Mouse (Mus musculus): ENCODE results near the gene Psme3. TPM values are rescaled to one million over a fixed set of nuclear protein-coding genes. Genes with fewer than 3 reads are reported as not detected.

Psme3 gene
- total RNA-seq (2023), result 59.9 and 64.2 TPM in 2 replicates

DNA sequence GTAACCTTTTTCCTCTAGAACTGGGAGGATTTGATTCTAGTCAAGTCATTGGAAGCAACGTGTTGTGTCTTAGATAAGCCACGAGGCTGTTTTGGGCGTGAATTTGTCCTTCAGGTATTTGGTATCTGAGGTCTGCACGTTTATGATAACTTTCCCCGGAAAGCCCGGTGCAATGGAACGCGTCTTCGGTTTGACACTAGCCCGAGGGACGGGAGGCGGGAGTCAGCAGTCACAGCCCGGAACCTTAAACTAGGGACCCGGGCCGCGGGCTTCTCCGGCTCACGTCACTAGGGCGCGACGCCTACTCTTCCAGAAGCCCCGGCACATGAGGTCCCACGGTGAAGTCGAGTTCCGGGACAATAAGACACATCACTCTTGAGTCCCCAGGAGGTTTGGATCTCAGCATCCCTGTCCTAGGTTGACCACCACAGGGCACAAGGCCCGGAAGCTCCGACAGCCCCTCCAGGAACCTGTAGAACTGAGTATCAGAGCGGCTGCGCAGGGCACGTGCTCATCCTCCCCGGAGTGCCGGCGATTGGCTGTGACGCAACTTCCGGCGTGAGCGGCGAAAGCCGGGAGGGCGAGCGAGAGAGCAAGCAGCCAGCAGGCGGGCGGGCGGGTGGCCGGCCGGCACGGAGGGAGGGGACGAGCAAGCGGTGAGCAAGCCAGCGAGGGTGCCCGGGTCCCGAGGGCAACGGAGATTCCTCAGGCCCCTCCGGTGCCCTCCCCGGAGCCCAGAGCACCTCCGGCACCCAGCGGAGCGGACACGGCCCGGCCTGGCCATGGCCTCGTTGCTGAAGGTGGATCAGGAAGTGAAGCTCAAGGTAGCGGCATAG is at the start of gene Psme3:
Psme3 (plus strand) TSS at position 549 of the 836 bp plus-strand sequence.

DNA sequence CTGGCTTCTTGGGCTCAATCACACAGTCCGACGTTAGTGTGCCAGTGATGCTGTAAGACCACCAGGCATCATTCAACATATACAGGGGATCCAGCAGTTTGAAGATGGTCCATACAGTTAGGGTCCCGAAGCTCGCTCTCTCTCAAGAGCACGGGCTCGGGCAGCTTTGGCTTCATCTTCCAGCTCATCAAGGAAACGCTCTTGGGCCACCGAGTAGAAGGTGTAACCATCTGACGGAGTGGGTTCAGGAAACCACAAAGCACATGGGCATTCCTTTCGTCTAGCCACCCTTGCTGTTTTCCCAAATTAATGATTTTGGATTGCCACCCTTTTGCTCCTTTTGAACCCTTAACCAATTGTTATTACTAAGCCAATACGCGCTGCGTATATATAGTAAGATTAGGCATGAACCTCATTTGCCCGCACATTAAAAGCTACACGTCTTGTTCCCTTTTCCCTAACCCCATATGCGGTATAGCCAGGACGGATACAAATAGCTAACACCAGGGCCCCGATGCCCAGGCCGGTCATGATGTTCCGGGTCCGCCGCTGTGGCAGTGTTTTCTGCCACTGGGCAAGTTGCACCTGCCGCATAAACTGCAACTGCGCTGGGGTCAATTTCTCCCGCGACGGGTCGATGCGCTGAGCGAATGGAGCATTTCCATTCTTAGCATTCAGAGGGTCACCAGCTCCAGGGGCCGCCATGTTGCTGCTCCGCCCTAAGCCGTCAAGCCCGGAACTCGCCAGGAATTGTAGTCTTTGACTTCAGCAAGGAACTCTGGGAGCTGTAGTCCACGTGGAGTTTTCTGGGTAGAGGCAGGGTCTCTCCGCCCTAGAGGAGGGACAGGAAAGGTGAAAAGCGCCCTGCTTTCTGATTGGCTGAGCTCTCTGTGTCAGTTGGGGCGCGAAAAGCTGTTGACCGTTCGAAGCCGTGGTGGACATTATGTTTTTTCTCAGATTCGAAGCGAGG is 37.5 kb upstream of the Psme3 start, which contains the start of the genes Cntd1 and Coa3:
Cntd1 (plus strand) TSS at position 790 of the 970 bp plus-strand sequence.
Coa3 (minus strand) TSS at position 892 of the 970 bp plus-strand sequence.

DNA sequence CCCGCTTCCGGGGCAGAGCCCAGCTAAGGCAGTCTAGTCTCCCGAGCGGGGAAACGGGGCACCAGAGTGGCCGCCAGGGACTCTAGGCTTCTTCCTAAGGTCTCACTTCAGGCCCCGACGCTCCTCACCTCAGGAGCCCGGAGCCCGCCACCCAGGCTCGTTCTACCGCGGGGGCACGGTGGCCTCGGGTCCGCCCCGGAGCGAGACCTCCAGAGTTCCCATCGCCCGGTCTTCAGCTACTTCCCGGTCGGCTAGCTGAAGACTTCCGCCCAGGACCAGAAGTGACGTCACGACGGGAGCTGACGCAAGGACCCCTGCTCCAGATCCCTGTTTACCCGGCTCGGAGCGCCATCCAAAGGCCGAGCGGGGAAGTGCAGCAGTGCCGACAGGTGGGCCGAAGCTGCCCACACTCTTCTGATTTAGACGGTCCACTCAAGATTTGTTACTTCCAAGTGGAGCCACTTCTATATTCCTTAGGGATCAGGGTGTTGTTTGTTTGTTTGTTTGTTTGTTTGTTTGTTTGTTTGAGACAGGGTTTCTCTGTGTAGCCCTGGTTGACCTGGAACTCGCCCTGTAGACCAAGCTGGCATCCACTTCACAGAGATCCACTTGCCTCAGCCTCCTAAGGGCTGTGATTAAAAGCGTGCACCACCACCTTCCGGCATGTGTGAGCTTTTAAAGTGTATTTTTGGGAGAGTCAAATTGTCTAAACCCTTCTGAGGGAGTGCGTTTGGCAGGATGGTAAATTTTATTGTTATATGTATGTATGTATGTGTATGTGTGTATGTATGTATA is 13.8 kb upstream of the Psme3 start, which contains the start of gene Becn1:
Becn1 (minus strand) TSS at position 283 of the 795 bp plus-strand sequence.

DNA sequence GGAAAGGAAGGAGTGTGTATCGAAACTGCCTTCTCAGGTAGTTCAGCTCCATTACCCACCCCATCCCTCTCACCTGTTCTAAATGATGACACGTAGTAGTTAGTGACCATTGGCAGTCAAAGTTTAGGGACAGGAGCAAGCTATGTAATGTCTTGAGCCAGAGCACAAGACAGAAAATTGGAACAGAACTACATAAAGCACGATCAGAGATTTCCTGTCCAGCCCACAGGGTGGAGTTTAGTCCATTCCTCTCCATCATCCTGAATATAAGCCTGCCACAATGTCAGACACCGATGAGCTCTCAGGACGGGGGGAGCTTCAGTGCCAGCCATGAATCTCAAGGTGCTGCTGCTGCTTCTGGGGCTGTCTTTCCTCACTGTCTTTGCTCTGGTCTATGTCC is 8.8 kb downstream of the Psme3 start, which contains the start of gene Aoc2:
Aoc2 (plus strand) TSS at position 301 of the 400 bp plus-strand sequence.

DNA sequence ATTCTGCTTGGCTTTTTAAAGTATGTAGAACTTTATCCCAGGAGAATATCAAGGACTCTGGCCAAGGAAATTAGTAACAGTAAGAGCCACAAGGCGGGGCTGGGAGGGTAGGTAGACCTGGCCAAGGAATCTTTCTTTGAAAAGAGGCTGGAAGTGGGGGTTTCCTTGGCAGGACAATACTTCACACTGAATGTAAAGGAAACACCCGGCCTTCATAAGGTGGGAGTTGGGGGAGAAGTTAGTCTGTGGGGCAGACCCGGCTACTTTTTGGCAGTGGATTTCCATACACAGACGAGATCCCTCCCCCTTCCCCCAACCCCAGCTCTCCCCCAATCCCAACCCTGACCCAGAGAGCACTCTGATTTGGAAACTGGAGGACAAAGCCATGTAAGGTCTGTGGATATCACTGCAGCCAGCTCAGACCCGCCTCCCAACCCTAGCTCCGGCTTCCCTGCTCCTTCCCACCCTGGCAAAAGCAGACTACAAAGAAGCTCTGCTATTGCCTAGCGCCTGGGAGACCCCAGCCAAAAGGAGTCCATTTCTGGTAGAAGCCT is 14.4 kb downstream of the Psme3 start, which contains the start of gene Aoc3:
Aoc3 (plus strand) TSS at position 235 of the 554 bp plus-strand sequence.

DNA sequence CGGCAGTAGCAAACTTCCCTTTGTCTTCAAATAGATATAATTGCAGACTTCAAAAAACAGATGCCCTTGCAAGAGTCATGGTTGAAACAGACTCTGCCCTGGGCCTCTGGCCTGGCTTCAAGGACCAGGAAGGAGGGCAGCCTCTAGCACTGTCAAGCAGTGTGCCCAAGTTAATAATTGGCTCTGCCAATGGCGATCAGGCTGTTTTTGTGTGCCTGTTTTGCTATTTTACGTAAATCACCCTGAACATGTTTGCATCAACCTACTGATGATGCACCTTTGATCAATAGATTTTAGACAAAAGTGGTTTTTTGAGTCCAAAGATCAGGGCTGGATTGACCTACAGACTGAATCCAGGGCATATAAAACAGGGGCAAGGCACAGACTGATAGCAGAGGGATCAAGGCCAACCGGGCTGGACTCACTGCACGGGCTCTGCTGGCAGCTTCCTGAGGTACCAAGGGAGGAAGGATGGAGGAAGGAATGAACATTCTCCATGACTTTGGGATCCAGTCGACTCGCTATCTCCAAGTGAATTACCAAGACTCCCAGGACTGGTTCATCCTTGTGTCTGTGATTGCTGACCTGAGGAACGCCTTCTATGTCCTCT is 51.4 kb downstream of the Psme3 start, which contains the start of gene G6pc:
G6pc (plus strand) TSS at position 236 of the 610 bp plus-strand sequence.

Other genes starting within 250 kb of the Psme3 start
- 6.4 and 8.0 TPM in 2 replicates for gene Naglu, start 246.2 kb upstream of the Psme3 start, total RNA-seq (2023)
- gene Hsd17b1, start 237.8 kb upstream of the Psme3 start, total RNA-seq (2023), result 1.2 and 1.9 TPM in 2 replicates
- 9.2 and 9.9 TPM in 2 replicates for gene Coasy, start 233.6 kb upstream of the Psme3 start, total RNA-seq (2023)
- 34.2 and 43.5 TPM in 2 replicates for gene Mlx, start 228.9 kb upstream of the Psme3 start, total RNA-seq (2023)
- gene Psmc3ip, start 220.8 kb upstream of the Psme3 start, total RNA-seq (2023), result 3.6 and 3.7 TPM in 2 replicates
- gene Retreg3, start 196.3 kb upstream of the Psme3 start, total RNA-seq (2023), result 24.0 and 28.6 TPM in 2 replicates
- 9.6 and 12.6 TPM in 2 replicates for gene Tubg1, start 196.3 kb upstream of the Psme3 start, total RNA-seq (2023)
- gene Tubg2, start 160.3 kb upstream of the Psme3 start, total RNA-seq (2023), result 0.59 and 1.2 TPM in 2 replicates
- gene Cntnap1, start 145.7 kb upstream of the Psme3 start, total RNA-seq (2023), result 0.66 TPM in 2 replicates
- gene Plekhh3, start 144.9 kb upstream of the Psme3 start, total RNA-seq (2023), result 1.9 and 2.7 TPM in 2 replicates
- gene Ccr10, start 140.8 kb upstream of the Psme3 start, total RNA-seq (2023), result 0.29 and 0.63 TPM in 2 replicates
- gene Ezh1, start 89.8 kb upstream of the Psme3 start, total RNA-seq (2023), result 36.3 and 45.9 TPM in 2 replicates
- 0.41 TPM in 1 of 2 replicates, not detected in the other for gene Ramp2, start 70.2 kb upstream of the Psme3 start, total RNA-seq (2023)
- gene Vps25, start 62.5 kb upstream of the Psme3 start, total RNA-seq (2023), result 63.2 and 66.1 TPM in 2 replicates
- 1.9 and 2.3 TPM in 2 replicates for gene Wnk4, start 55.6 kb upstream of the Psme3 start, total RNA-seq (2023)
- 0.32 and 0.43 TPM in 2 replicates for gene Cntd1, start 37.2 kb upstream of the Psme3 start, total RNA-seq (2023)
- gene Coa3, start 37.1 kb upstream of the Psme3 start, total RNA-seq (2023), result 25.3 and 30.8 TPM in 2 replicates
- gene Becn1, start 13.9 kb upstream of the Psme3 start, total RNA-seq (2023), result 150 and 240 TPM in 2 replicates
- 2.7 and 4.6 TPM in 2 replicates for gene Aoc2, start 8.8 kb downstream of the Psme3 start, total RNA-seq (2023)
- gene Aoc3, start 14.4 kb downstream of the Psme3 start, total RNA-seq (2023), result not detected in 2 replicates
- gene G6pc, start 51.3 kb downstream of the Psme3 start, total RNA-seq (2023), result not detected in 2 replicates
- 12.1 and 12.4 TPM in 2 replicates for gene Aarsd1, start 101.4 kb downstream of the Psme3 start, total RNA-seq (2023)
- gene Gm27029, start 108.6 kb downstream of the Psme3 start, total RNA-seq (2023), result 0.43 TPM in 1 of 2 replicates, not detected in the other
- 10.3 and 14.3 TPM in 2 replicates for gene Rundc1, start 108.9 kb downstream of the Psme3 start, total RNA-seq (2023)
- gene Ptges3l, start 109.1 kb downstream of the Psme3 start, total RNA-seq (2023), result 0.60 and 0.98 TPM in 2 replicates
- 37.3 and 45.6 TPM in 2 replicates for gene Rpl27, start 126.1 kb downstream of the Psme3 start, total RNA-seq (2023)
- 23.6 and 24.5 TPM in 2 replicates for gene Ifi35, start 132.2 kb downstream of the Psme3 start, total RNA-seq (2023)
- gene Rnd2, start 148.8 kb downstream of the Psme3 start, total RNA-seq (2023), result 0.32 and 0.66 TPM in 2 replicates
- gene Vat1, start 150.0 kb downstream of the Psme3 start, total RNA-seq (2023), result 16.5 and 19.8 TPM in 2 replicates
- 20.7 and 21.2 TPM in 2 replicates for gene Brca1, start 235.7 kb downstream of the Psme3 start, total RNA-seq (2023)
- 128 and 177 TPM in 2 replicates for gene Nbr1, start 235.9 kb downstream of the Psme3 start, total RNA-seq (2023)